Mouse (Mus musculus): ENCODE measurements at regions not wholly inside any gene's neighbourhood (a gene's known extent, or its start where the extent isn't known, plus 50 kb on each side); places are given as distances from the start of the nearest gene placed in this dataset.
"Not testable (repeated sequence)": the region's sequence is repeated elsewhere in the genome, so short reads cannot be mapped to it uniquely, and the experiment has no call there.

DNA sequence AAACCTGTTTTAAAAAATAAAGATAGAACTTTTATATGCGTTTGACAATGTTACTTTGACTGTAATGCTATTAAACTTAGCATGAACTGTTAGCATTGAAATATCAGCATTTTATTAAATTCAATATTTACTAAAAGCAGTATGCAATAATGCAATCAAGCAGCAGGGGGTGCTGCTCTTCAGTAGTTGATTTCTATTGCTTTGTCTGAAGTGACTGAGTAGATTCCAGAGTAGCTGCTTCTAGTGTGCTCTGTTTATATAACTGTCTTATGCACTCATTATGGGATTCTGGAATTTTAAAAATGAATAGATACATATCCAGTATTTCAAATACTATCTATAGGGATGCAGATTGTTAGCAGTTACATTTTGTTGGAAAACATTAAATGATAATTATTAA, 146.2 kb downstream of the Gm28710 start:
- peak; percentile 25 to 67 for DNase-seq

DNA sequence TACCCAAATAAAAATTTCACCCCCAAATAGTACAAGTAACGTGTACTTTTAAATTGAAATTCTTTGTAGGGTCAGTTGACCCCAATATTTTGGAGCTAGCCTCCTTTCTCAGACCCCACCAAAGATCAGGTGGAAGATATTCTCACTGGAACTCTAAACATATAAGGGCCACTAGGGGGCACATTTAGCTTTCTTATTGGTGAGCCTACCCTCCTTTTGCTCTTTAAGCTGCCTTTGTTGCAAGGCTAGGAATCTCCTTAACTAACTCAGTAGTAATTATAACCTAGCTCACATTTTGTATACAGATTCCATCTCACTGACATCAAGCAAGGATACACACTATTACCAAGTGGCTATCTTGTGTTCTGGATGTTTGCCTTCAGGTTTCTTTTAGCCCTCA, 155.8 kb downstream of the Gm28710 start:
- DNase-seq = peak; percentile 6 to 47

DNA sequence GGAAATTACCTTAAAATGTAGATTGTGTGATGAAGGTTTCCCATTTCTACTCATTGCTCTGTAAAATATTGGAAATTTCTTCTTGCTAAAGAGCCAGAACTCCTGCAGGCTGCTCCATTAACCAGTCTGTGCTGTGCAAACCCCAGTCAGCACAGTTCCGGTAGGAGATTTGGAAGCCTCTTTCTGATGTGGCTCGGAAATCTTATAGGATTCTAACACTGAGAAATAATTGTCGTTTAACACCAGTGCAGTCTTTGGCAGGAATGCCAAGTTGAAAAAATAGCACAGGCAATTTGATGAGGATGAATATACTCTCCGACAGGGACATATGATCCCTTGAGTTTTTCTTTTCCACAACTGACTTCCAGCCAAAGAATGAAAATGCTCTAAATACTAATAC, 176.1 kb downstream of the Gm28710 start:
- no peak for DNase-seq

DNA sequence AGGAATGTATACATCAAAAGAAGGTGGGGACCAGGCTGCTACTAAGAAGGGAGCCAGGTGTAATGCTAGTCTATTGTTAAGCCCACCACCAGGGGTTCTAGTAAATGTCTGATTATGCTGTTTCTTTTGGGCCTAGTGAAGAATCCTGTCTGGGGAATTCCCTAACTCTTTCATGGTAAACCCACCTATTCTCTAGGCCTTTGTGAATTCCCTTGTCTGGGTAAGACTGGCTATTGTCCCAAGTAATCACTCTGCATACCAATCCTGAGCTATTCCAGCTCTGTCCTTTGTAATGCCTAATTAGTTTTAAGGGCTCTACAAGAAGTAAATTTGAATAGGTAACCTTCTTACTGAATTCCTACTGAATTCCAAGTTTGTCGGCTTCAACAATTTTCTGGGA, 177.2 kb downstream of the Gm28710 start:
- DNase-seq = not testable (repeated sequence)

DNA sequence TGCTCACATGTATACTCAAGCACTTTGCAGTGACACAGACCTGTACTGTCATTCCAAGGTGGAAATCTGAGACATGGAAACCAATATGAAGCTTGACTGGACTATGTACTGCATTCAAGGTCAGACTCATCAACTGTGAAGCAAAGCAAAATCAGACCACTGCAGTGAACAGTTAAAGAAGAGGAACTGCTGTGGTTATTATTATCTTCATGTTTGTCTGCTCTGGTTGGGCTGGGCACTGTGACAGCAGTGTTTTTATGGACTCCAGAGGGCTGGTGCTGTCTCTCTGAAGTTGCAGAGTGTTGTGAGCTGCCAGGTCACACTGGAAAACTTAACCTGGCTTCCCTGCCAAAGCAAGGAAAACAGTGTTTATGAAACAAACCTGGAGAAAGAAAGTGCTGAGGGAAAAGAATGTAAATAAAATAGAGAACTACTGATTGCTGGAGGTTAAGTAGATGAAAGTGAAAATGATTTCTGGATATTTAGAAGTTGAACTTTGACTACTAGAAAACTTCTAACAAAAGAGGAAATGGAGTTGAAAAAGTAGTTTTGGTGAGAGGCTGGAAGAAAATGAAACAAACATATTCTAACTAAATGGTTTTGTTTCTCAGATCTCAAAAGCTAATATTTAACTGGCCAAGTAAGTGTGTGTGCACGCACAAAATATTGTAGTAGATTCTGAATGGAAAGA, 181.7 kb downstream of the Gm28710 start:
- DNase-seq = peak; percentile 17 to 34

DNA sequence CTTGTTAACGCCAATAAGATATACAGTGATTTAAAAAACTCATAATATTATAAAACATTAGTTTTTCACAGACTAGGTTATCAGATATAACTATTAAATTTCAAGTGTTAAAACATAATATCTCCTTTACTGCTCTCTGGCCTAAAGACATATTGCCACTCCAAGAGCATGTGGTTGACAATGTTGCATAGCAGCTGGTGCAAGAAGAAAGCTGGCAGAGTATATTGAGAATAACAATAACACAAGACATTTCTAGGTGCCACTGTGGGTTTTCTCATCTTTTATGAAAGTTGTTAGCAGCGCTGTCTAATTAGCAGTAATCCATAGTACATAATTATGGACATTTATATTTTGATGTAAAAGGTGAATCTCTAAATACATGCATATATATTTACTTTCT, 184.4 kb downstream of the Gm28710 start:
- no peak for DNase-seq

DNA sequence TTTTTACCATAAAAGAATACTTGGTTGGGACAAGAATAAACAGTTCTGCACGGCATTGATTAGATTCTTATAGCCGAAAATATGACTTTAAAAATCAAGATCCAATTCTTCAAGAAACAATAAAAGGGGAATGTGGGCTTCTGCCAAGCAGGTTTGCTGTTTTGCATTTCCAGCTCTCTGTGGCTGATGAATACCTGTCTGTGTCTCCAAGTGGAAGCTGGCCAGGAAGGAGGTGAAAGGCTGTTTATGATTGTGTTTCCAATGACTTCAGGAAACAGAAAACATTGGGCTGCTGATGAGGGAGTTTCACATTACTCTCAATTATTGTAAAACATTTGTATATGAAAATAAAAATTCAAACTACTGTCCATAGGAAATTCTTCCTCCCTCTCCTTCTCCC, 193.3 kb downstream of the Gm28710 start:
- no peak for DNase-seq

DNA sequence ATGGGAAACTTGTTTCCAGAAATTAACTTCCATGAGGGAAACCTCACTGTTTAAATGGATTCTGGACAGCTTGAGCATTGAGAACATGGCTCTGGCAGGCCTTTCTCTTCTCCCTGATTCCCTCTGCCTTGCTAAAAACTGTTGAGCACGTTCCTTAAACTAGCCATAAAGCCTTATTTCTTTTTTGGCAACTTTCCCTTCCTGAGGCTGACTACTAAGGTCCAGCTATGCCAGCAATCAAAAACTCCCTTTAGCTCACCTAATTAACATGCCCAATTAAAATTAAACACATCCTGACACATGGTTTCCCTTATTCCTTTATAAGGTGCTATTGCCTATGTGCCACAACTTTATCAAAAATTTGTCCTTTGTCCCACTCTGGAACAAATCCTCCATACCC, 199.9 kb downstream of the Gm28710 start:
- no peak for DNase-seq

DNA sequence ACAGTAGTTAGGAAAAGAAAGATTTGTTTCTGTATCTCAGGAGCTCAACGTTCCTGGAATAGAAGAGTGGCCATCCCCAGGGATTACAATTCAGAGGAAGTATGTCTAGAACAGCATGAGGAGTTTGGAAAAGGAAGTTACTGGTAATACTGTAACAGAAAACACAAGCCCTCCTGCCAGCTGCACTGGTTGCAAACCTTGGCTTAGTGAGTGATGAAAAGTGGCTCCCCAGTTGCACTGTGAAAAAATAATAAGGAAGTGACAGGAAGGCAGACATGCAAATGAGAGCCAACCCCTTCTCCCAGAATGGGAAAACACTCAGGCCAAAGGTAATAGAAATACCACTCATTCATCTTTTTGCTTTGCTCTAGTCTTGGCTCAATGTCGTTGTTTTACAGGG, 207.6 kb downstream of the Gm28710 start:
- DNase-seq = no peak

DNA sequence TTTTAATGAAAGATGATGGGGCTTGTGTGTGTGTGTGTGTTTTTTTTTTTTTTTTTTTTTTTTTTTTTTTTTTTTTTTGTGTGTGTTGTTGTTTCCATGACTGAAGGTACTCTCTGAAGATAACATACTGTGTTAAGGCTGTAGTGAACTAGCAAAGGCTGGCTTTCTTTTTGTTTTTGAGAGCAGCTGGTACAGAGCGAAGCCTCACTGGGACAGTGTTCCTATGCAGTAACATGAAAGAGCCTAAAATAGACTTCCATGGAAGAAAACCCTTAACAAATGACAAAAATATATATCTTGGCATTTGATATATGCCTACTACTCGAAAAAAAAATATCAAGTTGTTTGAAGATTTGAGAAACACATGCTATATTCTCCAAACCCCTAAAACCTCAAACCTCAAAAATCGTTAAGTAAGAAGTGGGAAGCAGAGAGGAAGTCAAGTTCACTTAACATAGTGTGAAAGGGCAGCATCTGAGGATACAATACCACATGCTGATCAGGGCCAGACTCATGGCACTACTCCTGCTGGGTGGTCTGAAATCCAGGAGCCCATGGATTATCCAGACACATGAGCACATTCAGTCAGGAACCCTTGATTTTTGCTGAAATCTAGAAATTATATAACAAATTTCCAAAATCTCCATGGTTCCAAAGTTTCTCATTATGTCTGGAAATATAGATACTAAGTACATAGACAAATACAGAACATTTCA, 215.4 kb downstream of the Gm28710 start:
- no peak for DNase-seq

DNA sequence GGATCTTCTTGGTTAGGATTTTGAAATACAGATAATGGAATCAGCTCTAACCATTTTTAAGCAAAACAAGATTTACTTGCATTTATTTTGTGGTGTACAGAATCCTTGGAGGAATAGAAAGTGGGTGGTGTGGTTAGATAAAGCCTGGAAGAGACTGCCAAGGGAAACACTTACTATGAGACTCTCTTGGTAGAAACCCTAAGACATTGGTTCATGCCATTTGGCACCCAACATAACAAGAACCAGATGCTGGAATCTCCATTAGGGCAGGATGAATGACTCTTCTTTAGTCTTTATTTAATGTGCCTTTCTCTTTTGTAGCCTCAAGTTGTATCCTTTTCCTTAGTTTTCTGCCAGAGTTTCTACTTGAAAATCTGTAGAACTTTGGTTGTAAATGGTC, 230.0 kb downstream of the Gm28710 start:
- no peak for DNase-seq

DNA sequence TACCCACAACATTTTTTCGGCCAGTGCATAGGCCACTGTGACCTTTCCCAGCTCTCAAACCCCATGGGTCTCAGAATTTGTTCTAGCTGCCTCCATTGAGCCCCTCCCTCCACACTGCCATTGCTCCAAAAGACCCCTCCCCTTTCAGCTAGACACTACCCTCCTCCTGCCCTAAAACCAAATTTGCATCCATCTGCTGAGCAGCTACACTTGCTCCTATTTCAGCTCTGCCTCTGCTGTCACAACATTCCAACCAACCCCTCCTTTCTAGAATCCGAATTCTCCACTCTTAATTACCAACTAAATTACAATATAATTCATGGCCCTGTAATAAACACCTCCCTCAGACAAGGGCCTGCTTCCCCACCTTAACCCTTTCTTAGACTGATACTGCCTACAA, 262.3 kb downstream of the Gm28710 start:
- DNase-seq = no peak

DNA sequence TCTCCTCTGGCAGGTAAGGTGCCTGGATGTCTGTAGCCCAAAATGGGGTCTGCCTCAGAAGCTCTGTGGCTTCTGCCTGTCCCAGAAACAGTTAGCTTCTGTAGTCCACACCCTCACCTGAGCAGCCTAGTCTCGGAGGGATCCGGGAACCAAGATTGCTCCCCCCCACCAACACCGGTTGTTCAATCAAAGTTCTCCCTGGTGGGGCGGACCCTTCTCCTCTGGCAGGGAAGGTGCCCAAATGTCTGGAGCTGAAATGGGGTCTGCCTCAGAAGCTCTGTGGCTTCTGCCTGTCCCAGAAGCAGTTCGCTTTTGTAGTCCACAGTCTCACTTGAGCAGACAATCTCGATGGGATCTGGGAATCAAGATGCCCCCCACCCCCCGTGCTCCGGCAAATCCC, 273.0 kb downstream of the Gm28710 start:
- DNase-seq = no peak

DNA sequence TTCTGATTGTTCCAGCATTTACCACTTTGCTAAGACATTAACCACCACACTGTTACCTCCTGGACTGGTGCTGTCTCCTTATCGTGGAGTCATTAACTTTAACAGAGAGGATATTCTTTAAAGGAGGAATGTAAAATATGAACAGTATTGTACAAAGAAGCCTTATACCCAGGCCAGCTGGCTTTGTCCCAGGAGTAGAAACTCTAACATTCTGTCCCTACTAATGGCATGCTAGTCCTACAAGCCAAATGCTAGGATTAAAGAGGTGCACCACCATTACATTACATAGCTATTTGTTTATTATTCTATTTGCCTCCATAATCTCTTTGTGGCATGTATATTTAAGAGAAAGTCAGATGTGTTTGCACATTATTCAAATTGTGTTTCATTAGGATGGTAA, 288.8 kb downstream of the Gm28710 start:
- DNase-seq = no peak

DNA sequence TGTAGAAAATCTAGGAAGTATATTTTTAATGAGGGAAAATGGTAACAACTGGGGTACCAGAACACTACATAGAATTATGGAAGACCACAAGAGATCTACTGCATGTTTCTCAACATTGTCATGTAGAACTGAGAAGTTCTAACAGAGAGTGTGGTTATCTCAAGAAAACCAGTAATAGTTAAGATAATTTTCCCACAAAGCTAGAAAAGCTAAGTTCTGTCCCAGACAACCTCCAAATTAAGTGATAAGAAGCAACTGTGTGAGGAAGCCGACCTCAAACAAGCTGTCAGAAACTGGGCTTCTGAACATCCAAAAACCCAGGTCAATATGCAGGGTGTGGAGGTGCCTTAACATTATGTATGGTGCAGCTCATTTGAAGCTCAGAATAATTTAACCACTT, 261.4 kb upstream of the Speer4f2 start:
- DNase-seq = no peak

DNA sequence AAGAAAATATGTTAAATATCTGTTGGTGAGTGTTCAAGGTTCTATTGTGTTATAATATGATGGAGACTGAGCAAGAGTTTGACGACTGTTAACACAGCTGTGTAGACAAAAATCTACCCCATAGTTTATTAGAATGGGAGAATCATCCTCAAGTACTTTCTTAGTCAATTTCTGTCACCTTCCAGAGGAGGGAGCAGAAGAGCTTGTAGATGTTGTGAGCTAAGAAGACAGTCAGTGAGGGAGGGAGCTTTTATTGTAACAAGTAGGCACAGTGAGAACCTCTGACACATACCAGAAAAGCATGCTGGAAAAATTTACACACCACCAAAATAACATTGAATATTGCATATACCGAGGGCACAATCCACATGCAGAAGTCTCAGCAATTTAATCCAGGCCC, 261.0 kb upstream of the Speer4f2 start:
- peak; percentile 7 to 55 for DNase-seq

DNA sequence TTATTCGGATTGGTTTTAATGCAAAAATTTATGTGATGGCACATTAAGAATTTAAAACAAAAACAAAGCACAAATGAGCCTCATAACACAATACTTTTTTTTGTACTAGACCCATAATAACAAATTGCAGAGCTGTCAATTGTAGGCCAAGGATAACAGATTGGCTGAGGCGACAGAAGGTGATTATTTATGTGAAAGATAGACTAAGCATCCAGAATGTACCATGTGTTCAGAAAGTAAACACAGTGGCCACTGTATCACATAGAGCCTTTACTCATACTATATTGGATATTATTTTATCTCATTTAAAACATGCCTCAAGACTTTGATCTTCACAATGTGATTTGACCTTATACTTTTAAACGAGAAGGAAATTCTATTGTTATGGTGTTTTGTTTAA, 257.9 kb upstream of the Speer4f2 start:
- DNase-seq = no peak

DNA sequence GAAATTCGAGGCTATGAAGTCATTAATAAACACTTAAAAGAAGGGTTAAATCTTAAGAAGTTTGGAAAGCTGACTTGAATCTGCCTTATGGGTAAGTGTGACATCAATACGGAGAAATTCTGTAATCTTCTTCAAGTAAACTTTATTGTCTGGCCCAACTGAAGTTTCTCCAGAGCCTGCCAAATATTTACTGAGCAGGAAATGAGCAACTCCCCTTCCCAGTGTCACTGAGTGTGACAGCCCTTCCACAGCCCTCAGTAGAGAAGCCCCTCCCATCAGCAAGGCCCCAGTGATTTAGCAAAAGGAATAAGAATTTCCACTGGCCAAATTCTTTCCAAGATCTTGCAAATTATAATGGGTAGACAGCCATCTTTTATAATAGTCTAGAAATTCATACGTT, 256.9 kb upstream of the Speer4f2 start:
- DNase-seq = no peak

DNA sequence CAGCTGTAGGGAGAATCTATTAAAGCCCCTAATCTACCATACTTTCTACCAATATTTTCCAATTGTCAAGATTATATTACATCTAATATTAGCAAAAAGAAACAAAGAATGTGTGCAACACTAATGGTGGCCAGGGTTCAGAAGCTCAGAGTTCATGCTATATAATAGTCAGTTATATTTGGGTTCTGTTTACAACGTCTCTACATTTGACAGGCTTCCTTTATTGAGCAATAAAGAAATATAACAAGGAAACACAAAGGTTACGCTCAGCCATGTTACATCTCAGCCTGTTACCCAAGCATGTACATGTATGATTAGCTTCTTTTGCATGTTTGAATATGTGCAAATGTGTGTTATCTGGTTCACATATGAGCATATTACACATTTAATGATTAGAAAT, 247.7 kb upstream of the Speer4f2 start:
- DNase-seq = no peak

DNA sequence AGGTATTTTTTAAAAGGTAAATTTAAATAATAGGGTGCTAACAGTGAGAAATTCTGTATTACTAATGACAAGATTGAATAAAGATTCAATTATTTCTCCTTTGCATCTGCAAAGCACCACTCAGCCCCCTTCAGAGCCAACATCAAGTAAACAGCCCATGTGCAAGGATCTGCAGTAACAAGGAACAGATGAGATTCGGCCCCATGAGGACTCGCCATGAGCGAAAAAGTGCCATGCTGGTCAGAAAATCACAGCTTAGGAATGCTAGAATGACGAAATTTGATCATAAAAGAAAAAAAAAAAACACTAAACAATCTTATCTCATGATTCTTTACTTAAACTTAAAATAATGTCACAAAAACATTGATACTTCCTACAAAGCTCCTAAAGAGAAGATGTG, 245.5 kb upstream of the Speer4f2 start:
- DNase-seq = no peak

DNA sequence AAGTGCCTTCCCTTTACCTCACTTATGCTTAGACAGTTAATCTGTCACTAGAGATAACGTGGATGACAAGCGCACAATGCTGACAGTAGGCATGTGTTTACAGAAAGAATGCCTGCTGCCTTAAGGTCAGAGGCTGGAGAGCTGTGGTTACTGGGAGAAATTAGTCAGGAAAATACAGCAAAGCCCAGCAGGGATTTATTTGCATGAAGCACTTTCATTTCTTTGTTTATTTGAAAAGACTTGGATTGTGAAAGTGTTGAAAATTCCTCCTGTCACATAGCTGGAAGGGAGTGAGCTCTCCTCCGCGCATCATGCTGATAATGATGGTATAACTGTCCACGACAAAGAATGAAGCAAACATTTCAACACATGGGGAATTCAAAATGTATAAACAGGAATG, 237.5 kb upstream of the Speer4f2 start:
- no peak for DNase-seq

DNA sequence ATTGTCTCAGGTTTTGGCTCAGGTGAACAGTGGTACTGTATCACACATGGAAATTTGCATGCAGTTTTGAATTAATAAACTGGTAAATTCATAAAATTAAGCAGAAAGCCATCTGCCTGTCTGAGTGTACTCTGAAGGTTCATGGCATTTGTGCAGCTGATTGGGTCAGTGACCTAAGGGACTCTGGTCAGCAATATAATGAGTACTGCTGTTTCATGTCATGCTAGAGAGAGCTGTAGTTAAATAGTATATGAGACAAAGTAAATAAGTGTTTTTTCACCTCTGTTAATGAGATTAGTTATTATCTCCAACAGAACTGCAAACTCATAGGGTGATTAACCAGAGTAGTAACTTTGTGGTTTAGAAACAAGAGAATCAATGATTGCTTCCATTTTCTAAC, 231.4 kb upstream of the Speer4f2 start:
- peak; percentile 54 to 77 for DNase-seq

DNA sequence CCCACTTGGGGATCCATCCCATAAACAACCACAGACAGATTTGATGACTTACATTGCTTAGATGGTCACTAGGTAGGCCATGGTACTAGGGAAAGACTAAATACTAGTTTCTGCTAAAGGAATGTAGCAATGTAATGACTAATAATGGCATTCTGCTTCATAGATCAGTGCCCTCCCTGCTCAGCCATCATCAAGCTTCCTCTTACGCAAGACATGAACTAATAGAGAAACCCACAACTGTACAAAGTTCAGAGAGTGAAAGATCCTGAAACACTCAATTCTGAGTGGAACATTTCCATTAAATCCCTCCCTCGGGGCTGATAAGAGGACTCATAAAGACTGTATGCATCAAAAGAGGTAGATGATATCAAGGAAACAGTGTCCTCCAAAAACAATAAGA, 198.4 kb upstream of the Speer4f2 start:
- no peak for DNase-seq

DNA sequence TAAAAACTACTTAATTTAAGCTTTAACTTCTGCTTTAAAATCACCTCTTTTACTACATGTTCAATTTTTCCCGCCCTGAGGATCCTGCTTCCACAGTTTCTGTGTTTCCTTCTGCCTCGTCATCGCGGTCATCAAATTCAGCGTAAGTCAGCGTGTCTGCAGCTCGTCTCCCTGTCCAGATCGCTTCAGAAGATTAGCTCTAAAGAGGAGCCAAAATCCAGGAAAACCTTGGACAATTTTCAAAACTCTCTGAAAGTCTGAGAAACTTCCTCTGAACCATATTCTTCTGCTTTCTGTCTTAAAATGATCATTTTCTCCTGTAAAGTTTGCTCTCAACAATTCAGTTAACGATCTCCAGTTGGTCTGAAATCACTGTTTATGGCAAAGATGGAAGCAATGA, 196.2 kb upstream of the Speer4f2 start:
- DNase-seq = no peak
